In the genomic region with DNA sequence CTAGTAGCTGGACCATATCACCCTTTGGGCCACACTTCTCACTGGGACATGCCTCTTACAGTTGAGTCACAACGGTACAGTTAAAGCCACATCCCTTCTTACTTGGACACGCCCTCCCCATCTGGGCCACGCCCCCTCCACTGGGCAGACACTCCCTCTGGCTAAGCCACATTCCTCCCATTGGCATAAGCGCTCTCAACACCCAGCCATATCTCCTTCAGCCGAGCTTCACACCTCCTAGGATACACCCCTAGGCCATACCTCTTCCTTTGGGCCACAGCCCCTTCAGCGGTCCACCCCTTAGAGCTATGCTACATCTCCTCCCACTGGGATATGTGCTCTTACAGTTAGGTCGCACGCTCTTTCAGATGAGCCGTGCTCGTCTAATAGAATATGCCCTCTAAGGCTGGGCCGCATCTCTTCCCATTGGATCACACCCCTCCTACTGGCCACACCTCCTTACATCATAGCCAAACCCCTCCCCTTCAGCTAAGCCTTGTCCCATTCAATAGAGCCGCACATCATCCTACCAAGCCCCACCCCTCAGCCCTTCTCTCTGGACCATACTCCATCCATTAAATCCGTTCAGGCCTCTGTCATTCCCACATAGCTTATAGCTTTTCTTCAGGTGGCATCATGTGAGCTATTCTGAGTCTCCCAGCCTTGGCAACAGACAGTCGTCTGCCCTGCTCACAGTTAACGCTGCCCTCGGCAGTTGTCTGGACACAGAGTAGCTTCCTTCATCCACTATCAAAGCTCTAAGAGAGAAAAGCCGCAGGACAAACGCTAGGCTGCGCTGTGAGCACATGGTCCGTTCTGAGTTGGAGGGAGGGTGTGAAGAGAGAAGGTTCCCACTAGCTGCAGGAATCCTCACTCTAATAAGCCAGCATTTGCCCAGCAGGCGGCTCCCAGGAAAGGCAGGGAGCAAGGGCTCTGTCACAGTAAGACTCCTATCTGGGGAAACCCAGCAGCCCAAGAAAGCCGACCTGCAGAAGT, we compare ENCODE assay signal across 15 mouse cellular contexts.
DNase-seq lines count a peak whose midpoint lies in the region; ATAC-seq and TF ChIP-seq lines count a peak whose summit lies in the region.
"Had no signal": no experiment of that assay in that cellular context is flagged by ENCODE, and none has a peak within 500 bp of the region (broad histone marks: within the 10 kb centered on the region; RNA-seq: fewer than 3 reads in every experiment).

No protein-coding gene starts in this region.

- no peak overlapping the region for H3K4me2 ChIP-seq in forebrain, postnatal 0 days (ENCODE audit: low read depth)
- no peak overlapping the region for H3K4me2 ChIP-seq in forebrain, embryonic 12.5 days
- no peak overlapping the region for H3K4me2 ChIP-seq in limb, embryonic 15.5 days

- intact Hi-C loops in left cerebral cortex, adult 2 months (cut with DNase I) = no loop called here

- H3K9me3 ChIP-seq in forebrain, postnatal 0 days (ENCODE audit: low read length) = 0 out of 2 replicates have a peak, but pooled peaks cover 4% of the 10 kb centered on the region
- H3K9me3 ChIP-seq in forebrain, embryonic 12.5 days = 0 out of 2 replicates have a peak, but pooled peaks cover 11% of the 10 kb centered on the region
- H3K9me3 ChIP-seq in ES-E14 (ENCODE audit: control insufficient read depth, insufficient read depth, low read depth, low read length) = no peaks in the 10 kb centered on the region
- H3K9me3 ChIP-seq in limb, embryonic 15.5 days = no peaks in the 10 kb centered on the region

- DNase-seq in forebrain, postnatal 0 days = no peak
- no peak for DNase-seq in left cerebral cortex, adult 2 months (ENCODE audit: extremely low spot score in 1 of 2, low spot score in 2 of 2)
- no peak for DNase-seq in left cerebral cortex, adult 9 months (ENCODE audit: low spot score in 2 of 2)
- DNase-seq in ES-E14 (ENCODE audit: low read depth, low spot score) = peak; percentile 83
- no peak for DNase-seq in thymus, postnatal 14 days
- DNase-seq in frontal cortex, postnatal 25 days (ENCODE audit: low spot score in 2 of 2) = no peak
- DNase-seq: adrenal gland, postnatal 10 days; cerebellum, adult 11-12 months; layer of hippocampus, adult 9-11 months; midbrain, embryonic 14.5 days; right cerebral cortex, postnatal 25 days had no signal

- ATAC-seq in forebrain, postnatal 0 days = 0 out of 2 replicates have a peak, but pooled peaks have one; percentile 20
- ATAC-seq in forebrain, embryonic 12.5 days (ENCODE audit: low FRiP score) = no peak
- peak; percentile 10; the same call in 1 of the 2 replicates for ATAC-seq in limb, embryonic 15.5 days (ENCODE audit: insufficient number of reproducible peaks, low FRiP score, low TSS enrichment, low read depth)
- ATAC-seq: forebrain, embryonic 16.5 days had no signal

- H3K4me3 ChIP-seq in forebrain, postnatal 0 days (ENCODE audit: low read depth, low read length) = no peak overlapping the region
- no peak overlapping the region for H3K4me3 ChIP-seq in forebrain, embryonic 12.5 days (replicated peaks)
- no peak overlapping the region for H3K4me3 ChIP-seq in left cerebral cortex, adult 2 months
- peak overlapping the region; percentile 41 to 58; a peak in 3 of 4 replicates for H3K4me3 ChIP-seq in ES-E14 (ENCODE audit: insufficient read depth in 1 of 2, low read depth in 1 of 2, low read length in 2 of 2, poor library complexity in 1 of 2, severe bottlenecking in 1 of 2)
- H3K4me3 ChIP-seq in limb, embryonic 15.5 days = no peak overlapping the region

- in situ Hi-C loops in ES-E14 (cut with MboI; ENCODE audit: low sequenced_read_pairs in 2 of 2, unreplicated experiment in 2 of 2) = no loop called here

- H3K27me3 ChIP-seq in forebrain, postnatal 0 days (ENCODE audit: insufficient read depth, low read length) = no peaks in the 10 kb centered on the region
- no peaks in the 10 kb centered on the region for H3K27me3 ChIP-seq in forebrain, embryonic 12.5 days
- no peaks in the 10 kb centered on the region for H3K27me3 ChIP-seq in limb, embryonic 15.5 days

- no peaks in the 10 kb centered on the region for H3K36me3 ChIP-seq in forebrain, postnatal 0 days (ENCODE audit: insufficient read depth)
- H3K36me3 ChIP-seq in forebrain, embryonic 12.5 days (replicated peaks) = no peaks in the 10 kb centered on the region
- no peaks in the 10 kb centered on the region for H3K36me3 ChIP-seq in ES-E14 (ENCODE audit: control insufficient read depth, insufficient read depth, low read length, poor library complexity, severe bottlenecking)
- H3K36me3 ChIP-seq in limb, embryonic 15.5 days = no peaks in the 10 kb centered on the region

- H3K4me1 ChIP-seq in forebrain, postnatal 0 days (ENCODE audit: insufficient read depth) = no peaks in the 10 kb centered on the region
- no peaks in the 10 kb centered on the region for H3K4me1 ChIP-seq in forebrain, embryonic 12.5 days
- peaks cover 2 to 18% of the 10 kb centered on the region in 2 experiments; a peak in 2 of 4 replicates for H3K4me1 ChIP-seq in ES-E14 (ENCODE audit: control insufficient read depth in 2 of 2, insufficient read depth in 2 of 2, low read length in 2 of 2, poor library complexity in 1 of 2)
- peaks cover 18% of the 10 kb centered on the region for H3K4me1 ChIP-seq in limb, embryonic 15.5 days

- TF ChIP-seq CTCF in forebrain, postnatal 0 days (IDR thresholded peaks at IDR 0.05; ENCODE audit: low read depth) = peak; percentile 27; the same call in 1 of the 2 replicates
- peak; percentile 7 for TF ChIP-seq CTCF in left cerebral cortex, adult 2 months (IDR thresholded peaks at IDR 0.05)

- no peak overlapping the region for H3K9ac ChIP-seq in forebrain, postnatal 0 days
- H3K9ac ChIP-seq in forebrain, embryonic 12.5 days = no peak overlapping the region
- H3K9ac ChIP-seq in ES-E14 (ENCODE audit: insufficient read depth, low read depth, low read length, poor library complexity, severe bottlenecking) = no peak overlapping the region
- no peak overlapping the region for H3K9ac ChIP-seq in limb, embryonic 15.5 days
- H3K9ac ChIP-seq: liver, embryonic 14.5 days had no signal

- no peak overlapping the region for H3K27ac ChIP-seq in forebrain, postnatal 0 days (ENCODE audit: low read depth, low read length)
- no peak overlapping the region for H3K27ac ChIP-seq in forebrain, embryonic 12.5 days
- no peak overlapping the region for H3K27ac ChIP-seq in left cerebral cortex, adult 2 months
- no peak overlapping the region for H3K27ac ChIP-seq in ES-E14 (ENCODE audit: insufficient read depth, low read depth, low read length, poor library complexity, severe bottlenecking)
- H3K27ac ChIP-seq in limb, embryonic 15.5 days = no peak overlapping the region
- H3K27ac ChIP-seq: liver, embryonic 14.5 days had no signal

- WGBS in forebrain, postnatal 0 days = 65% methylated on average over 22 of the region's 22 CpGs
- 63% methylated on average over 22 of the region's 22 CpGs for WGBS in forebrain, embryonic 12.5 days
- WGBS in limb, embryonic 15.5 days = 63% methylated on average over 22 of the region's 22 CpGs

TF ChIP-seq in ES-E14, 5 proteins besides CTCF, POLR2A, EP300 and RAD21:
- TF ChIP-seq MAFK (IDR thresholded peaks at IDR 0.05; ENCODE audit: insufficient read depth, low read depth, low read length) = no peak
- TF ChIP-seq HCFC1 (IDR thresholded peaks at IDR 0.05; ENCODE audit: borderline replicate concordance, insufficient read depth, low read length) = no peak
- no peak for TF ChIP-seq ZC3H11A (IDR thresholded peaks at IDR 0.05; ENCODE audit: borderline replicate concordance, low read depth, low read length)
- no peak for TF ChIP-seq ZNF384 (IDR thresholded peaks at IDR 0.05; ENCODE audit: low read depth, low read length)
- TF ChIP-seq CHD2 (IDR thresholded peaks at IDR 0.05; ENCODE audit: low read depth, low read length) = no peak

Comparison
In these comparisons a context has a peak if more than half of its experiments do, and no peak if none do; other contexts are left out.
1. H3K4me3 ChIP-seq: peak in ES-E14 (2 of 2); none in forebrain, postnatal 0 days (single experiment), forebrain, embryonic 12.5 days (single experiment), left cerebral cortex, adult 2 months (single experiment) and limb, embryonic 15.5 days (single experiment).